Mouse (Mus musculus) MEL (cell line): ENCODE measurements around the gene Atrnl1.

Experiments
- CTCF ChIP-seq, 3 experiments: IDR thresholded peaks in 2 of 3; conservative IDR thresholded peaks in 1 of 3; 2 replicates each; pipeline ENCODE4 v1.5.1; 2011 to 2012; ENCODE audit warnings: low read length in 3 of 3, low read depth in 2 of 3, mild to moderate bottlenecking in 2 of 3, improper control_type of control experiment in 1 of 3, inconsistent platforms in 1 of 3, mixed read lengths in 1 of 3, moderate library complexity in 1 of 3; ENCODE audit not compliant: control insufficient read depth in 1 of 3, insufficient read depth in 1 of 3, poor library complexity in 1 of 3, severe bottlenecking in 1 of 3
- GABPA ChIP-seq: IDR thresholded peaks from 2 replicates; pipeline ENCODE4 v1.6.1; 2012; ENCODE audit warnings: low read depth, mild to moderate bottlenecking, inconsistent platforms, low read length, improper control_type of control experiment, moderate library complexity
- POLR2A ChIP-seq, 2 experiments: IDR thresholded peaks; 2 replicates each; pipeline ENCODE4 v1.6.1; 2011 to 2012; ENCODE audit warnings: low read length in 2 of 2, mild to moderate bottlenecking in 2 of 2, control low read depth in 1 of 2, improper control_type of control experiment in 1 of 2, low read depth in 1 of 2, moderate library complexity in 1 of 2; ENCODE audit not compliant: control insufficient read depth in 1 of 2, insufficient read depth in 1 of 2, poor library complexity in 1 of 2
- TCF12 ChIP-seq: IDR thresholded peaks from 2 replicates; pipeline ENCODE4 v1.6.1; 2014; ENCODE audit warnings: low read depth, mild to moderate bottlenecking, inconsistent platforms, low read length, improper control_type of control experiment, moderate library complexity
- USF1 ChIP-seq: IDR thresholded peaks from 2 replicates; pipeline ENCODE4 v1.6.1; 2014; ENCODE audit warnings: low read depth, mild to moderate bottlenecking, inconsistent platforms, low read length, improper control_type of control experiment, moderate library complexity
- USF2 ChIP-seq, 2 experiments: IDR thresholded peaks; 2 replicates each; pipeline ENCODE4 v1.6.1; 2011 to 2012; ENCODE audit warnings: improper control_type of control experiment in 2 of 2, low read length in 2 of 2, borderline replicate concordance in 1 of 2, inconsistent platforms in 1 of 2, low read depth in 1 of 2, mild to moderate bottlenecking in 1 of 2; ENCODE audit not compliant: insufficient read depth in 1 of 2

DNA sequence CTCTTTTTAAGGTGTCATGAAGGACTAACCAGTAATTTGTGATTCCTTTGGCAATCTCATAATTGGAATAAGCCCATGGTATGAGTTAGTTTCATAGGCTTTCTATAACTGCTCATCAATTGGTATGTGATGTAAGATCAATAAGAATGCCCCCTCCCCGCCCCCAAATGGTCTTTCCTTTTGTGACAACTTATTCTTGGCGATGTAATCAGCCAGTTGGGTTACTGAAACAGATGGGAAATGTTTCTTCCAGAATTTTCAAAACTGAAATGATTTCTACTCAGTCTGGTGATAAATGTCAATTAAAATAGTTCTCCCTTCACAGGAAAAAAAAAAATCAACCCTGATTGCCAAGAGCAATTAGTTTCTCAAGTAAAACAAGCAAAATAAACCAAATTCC, 18.5 kb upstream of the Atrnl1 start:
- TF ChIP-seq USF1 (no peak), POLR2A (IDR thresholded peaks at IDR 0.05; ENCODE audit: control insufficient read depth in 1 of 2, insufficient read depth in 1 of 2, low read depth in 1 of 2, low read length in 2 of 2, poor library complexity in 1 of 2) (no peak), USF2 (IDR thresholded peaks at IDR 0.05; ENCODE audit: borderline replicate concordance in 1 of 2, insufficient read depth in 1 of 2, low read depth in 1 of 2, low read length in 2 of 2) (no peak), CTCF (IDR thresholded peaks at IDR 0.05 in 2 of 3, conservative IDR thresholded peaks at IDR 0.05 in 1 of 3; ENCODE audit: control insufficient read depth in 1 of 3, insufficient read depth in 1 of 3, low read depth in 2 of 3, low read length in 3 of 3, poor library complexity in 1 of 3, severe bottlenecking in 1 of 3) (no peak), TCF12 (no peak), GABPA (no peak)
